Mouse (Mus musculus): Measurements from ENCODE around the gene Rtn4.

The Rtn4 gene

GRCm38 (mm10) chr11:29766313-29766982, 73.7 kb downstream of the Rtn4 start:
- peak; percentile 31 for DNase-seq

- DNase-seq = peak; percentile 3
Measured at GRCm38 (mm10) chr11:29768523-29768922, 75.8 kb downstream of the Rtn4 start.

DNA sequence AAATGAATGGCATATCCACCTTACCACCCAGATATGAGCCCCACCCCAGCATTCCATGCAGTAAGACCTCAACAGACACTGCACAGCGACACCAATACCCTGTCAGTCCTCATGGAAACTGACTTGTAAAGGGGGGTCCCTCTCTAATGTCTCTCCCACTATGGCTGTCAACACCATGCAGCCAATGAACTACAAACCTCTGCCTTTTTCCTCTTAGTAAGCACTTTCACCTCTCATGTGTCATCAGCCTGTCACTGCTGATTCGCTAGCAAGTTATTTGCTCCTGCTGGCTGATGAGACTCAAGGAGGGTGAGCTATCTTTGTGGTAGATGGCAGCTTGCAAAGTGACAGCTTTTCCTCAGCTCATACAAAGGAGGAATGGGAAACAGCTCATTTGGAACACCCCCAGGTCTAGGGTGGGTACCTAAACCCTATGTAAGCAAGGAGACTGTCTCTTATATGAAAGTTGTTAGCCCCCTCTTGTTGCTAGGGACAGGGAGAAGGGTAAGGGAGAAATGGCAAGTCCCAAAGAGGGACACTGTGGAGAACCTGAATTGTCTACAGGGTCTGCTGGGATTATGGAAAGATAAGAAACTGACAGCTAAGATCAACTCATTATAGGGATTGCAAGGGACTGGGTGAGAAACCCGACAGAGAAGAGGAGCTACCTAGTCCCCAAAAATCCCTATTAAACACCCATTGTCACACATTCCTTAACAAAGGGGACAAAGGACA, 78.1 kb downstream of the Rtn4 start:
- DNase-seq = peak; percentile 78

DNA sequence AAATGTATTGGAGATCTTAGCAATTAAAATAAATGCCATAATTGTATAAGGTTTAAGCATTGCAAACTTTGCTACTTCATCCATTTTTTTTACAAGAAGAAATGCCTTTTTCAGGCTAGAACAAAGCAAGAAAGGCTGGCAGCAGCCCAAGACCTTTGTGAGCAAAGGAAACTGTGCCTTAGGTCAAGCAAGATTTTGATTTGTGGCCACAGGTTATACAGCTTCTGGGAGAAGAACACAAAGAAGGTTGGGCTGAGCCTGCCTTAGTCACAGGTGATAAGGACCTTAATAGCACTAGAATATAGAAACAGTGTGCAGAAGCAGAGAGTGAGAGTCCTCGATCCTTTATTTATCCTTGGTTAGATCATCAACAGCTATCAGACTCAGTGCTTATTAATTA, 79.5 kb downstream of the Rtn4 start:
- peak; percentile 64 for DNase-seq

GRCm38 (mm10) chr11:29774296-29774695, 81.5 kb downstream of the Rtn4 start:
- peak; percentile 45 for DNase-seq

- peak; percentile 62 for DNase-seq
Measured at GRCm38 (mm10) chr11:29774760-29775159, 82.0 kb downstream of the Rtn4 start.

DNA sequence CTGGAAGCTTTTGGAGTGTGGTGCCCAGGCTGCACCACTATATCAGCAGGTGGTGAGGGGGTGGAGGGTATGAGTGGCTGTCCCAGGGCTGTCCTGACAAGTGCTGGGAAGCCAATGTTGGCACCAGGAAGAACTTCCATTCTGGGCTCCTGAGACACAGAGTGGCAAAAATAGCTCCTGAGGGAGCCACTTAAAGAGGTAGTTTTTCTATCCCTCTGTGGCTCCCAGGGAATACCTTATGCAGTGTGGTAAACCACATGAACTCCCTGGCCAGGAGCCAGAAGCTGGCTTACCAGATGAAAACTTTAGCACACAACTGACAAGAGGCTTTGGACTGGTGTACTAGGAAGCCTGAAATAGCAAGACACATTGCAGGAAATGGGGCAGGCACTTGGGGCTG, 85.2 kb downstream of the Rtn4 start:
- peak; percentile 98 for DNase-seq

GRCm38 (mm10) chr11:29778936-29779335, 86.2 kb downstream of the Rtn4 start:
- DNase-seq = no peak

DNA sequence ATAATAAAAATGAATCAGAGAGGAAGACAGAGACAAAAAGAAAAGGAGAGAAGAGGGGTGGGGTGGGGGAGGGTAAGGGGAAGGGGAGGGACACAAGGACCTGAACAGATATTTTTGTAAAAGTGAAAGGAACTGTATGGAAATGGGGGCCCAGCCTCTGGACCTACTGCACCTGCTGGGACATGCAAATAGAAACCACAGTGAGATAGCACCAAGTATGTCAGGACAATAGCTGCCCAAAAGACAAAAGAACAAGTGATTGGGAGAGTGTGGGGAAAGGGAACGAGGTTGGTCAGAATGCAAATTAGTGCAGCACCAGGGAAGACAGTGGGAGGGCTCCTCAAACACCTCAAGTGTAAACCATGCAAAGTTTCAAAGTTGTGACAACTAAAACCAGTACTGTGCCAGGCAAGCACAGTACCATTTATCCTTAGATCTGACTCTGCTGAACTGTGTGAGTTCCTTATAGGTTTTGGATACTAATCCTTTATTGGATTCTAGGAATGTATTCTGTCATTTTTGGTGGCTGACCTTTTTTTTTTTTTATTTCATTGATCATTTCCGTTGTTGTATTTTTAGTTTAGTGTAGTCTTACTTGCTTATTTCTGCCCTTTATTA, 86.8 kb downstream of the Rtn4 start:
- DNase-seq = peak; percentile 3

- peak; percentile 93 for DNase-seq
Measured at GRCm38 (mm10) chr11:29786583-29787219, 94.0 kb downstream of the Rtn4 start.

DNA sequence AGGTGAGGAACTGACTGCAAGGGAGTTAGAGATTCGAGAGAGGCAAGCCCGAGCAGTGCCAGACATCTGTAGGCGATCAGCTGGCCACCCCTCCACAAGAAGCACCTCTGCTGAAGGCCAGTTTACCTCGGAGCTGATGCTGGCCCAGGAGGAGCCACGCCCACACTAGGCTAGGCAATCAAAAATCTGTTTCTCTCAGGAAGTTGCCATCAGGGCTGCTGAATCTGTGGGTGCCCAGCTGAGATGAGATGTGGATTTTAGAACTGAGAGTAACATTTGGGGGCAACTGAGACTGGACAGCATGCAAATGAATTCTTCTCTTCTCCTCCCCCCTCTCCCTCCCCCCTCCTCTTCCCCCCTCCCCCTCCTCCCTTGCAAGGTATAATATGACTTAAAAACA, 94.7 kb downstream of the Rtn4 start:
- DNase-seq = peak; percentile 87

GRCm38 (mm10) chr11:29788499-29788898, 95.8 kb downstream of the Rtn4 start:
- no peak for DNase-seq

DNA sequence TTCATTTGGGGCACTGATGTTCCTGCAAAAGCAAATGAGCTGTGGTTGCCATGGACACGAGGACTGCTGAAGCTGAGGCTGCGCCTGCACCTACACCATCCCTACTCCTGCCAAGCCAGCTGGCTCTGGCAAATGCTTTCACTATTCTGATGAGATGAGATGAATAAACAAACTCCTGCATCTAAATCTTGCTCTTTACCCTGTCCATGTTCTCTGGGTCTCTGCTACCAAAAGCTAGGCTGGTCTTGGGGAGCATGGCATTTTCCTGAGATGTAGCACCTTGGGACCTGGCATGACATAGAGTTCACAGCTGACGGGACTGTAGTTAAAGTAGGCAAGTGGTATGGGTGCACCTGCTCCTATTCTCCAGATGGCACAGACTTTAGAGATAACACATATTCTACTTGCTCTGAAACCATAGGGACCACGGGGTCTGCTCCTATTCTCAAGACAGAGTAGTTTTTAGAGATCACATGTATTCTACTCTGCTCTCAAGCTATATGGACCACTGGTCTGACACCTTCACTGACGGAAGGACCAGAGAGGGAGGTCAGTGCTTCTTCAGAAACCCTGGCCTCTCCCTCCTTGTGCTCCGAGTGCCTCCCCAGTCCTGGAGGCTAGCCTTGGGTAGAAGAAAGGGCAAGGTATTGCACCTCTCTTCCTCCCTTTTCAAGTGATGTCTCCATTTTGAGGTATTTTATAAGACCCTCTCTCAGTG, 96.3 kb downstream of the Rtn4 start:
- DNase-seq = no peak

DNA sequence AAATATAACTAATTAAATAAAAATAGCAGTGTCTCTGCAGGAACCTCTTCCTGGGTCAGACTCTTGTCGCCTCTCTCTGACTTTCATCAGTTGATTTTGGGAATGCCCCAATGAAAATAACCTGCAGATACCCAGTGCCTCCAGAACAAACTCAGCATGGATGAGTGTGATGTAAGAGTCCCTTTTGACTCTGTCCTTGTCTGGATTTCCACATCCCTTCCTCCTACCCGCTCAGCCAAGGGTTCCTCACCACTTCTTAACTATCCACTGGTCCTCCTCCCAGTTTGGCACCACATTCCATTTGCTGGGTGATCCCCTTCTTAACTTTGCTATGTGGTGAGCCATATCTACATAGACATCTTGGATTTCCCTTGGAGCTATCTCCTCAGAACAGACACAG, 98.0 kb downstream of the Rtn4 start:
- no peak for DNase-seq
